Mouse (Mus musculus) adrenal gland, postnatal 36 days (tissue): ENCODE results near the gene Alppl2. TPM values are rescaled to one million over a fixed set of nuclear protein-coding genes. Genes with fewer than 3 reads are reported as not detected.

Source experiments
- DNase-seq, 2 experiments: peaks; one replicate each; pipeline ENCODE4 v3.0.0; 2021; ENCODE audit warnings: mixed read lengths in 1 of 2
- long read RNA-seq, 2 experiments: library from polyadenylated mRNA; stranded (forward); transcript quantifications; one replicate each; pipeline ENCODE4 v2.0.0; 2021; ENCODE audit warnings: borderline sequencing depth in 2 of 2
- total RNA-seq, 2 experiments: library from RNA; stranded (reverse); gene quantifications; 2 replicates each; pipeline ENCODE4 v1.2.3; 2021

The Alppl2 gene
- total RNA-seq, result not detected
- long read RNA-seq, experiment 1, result 0 reads
- long read RNA-seq, experiment 2, result 0 reads

DNA sequence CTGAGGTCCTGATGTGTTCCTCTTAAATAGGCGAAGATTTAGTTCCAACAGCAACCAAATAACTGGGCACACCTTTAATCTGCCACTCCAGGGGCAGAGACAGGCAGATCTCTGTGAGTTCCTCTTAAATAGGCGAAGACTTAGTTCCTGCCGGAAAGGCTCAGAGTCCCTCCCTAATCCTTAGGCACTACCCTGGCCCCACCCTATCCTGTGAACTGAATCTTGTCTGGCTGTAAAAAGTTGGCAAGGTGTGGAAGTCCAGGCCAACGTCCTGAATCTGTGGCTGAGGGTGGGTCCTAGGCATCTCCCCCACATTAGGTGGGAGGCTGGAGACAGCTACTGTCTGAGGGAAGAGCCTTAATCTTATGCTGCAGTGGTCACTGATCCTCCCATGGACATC lies at the start of gene Alppl2:
Alppl2 (minus strand) TSS at position 101 of the 400 bp plus-strand sequence.
- DNase-seq, result no peak

GRCm38 (mm10) chr1:87131803-87132202 lies 42.1 kb upstream of the Alppl2 start:
- DNase-seq, result no peak

DNA sequence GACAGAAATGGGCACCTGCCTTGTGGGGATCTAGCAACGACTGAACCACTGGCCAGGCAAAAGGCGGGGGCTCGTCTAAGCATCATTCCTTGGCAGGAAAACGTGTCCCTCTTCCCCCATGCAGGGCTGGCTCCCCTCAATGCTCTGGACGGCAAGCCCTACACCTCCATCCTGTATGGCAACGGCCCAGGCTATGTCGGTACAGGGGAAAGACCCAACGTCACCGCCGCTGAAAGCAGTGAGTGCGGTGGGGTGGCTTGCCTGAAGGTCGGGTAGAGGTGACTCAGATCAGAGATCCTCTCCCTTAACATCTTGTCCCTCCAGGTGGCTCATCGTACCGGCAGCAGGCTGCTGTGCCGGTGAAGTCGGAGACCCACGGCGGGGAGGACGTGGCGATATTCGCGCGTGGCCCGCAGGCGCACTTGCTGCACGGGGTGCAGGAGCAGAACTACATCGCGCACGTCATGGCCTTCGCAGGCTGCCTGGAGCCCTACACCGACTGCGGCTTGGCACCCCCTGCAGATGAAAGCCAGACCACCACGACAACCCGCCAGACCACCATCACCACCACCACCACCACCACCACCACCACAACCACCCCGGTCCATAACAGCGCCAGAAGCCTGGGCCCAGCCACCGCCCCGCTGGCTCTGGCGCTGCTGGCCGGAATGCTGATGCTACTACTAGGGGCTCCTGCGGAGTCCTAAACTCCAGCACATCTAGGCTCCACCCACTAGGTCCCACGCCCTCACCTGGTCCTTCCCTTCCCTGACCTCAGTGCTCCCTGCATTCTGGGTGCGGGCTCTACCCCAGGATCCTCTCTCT lies 37.7 kb upstream of the Alppl2 start:
- peak in 1 of 2 experiments; percentile 31 for DNase-seq

- DNase-seq, result no peak
These were observed 34.9 kb upstream of the Alppl2 start, which contains the start of gene Akp3 for GRCm38 (mm10) chr1:87124673-87125072. Akp3 (plus strand) TSS chr1:87124973.

DNA sequence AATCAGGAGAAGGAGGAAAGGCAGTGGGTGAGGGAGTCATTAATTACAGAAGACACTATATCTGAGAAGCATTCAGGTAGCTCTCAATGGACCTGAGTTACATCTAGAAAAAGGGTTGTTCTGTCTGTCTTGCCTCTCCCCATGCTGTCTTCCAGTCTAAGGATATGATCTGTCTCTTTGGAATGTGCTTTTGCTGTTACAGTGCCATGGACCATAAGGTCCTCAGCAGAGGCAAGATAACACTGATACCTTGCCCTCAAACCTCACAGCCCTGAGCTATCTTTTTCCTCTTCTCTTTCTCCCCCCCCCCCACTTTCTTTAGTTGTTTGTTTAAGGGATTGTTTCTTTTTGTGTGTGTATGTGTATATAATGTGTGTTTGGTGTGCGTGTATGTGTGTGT lies 25.1 kb upstream of the Alppl2 start:
- DNase-seq, result no peak

DNA sequence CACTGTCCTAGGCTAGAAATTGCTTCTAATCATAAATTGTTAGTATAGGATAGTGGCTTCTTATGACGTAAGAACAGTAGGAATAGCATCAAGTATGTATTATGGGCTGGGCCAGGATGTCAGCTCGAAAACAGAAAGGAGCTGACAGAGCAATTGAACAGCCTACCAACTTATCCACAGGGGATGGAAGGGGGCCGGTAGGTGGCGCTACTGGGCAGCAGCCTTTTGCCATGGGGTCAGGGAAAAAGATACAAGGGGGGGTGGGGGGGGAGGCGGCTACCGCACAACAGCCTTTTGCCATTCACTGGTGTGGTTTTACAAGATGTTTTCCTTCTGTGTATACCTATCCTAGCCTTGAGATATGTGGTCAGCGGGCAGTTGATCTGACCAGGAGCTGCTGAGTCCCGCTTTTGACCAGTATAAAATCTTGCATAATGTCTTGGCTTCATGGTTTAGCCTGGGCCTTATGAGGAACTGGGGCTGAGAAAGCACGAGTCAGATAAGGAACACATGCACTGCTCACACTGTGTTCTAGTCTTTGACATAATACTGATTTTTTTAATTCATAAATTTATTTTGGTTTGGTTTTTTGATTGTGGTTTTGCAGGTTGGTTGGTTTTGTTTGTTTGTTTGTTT lies 22.1 kb upstream of the Alppl2 start:
- DNase-seq, result peak; percentile 75 to 78

GRCm38 (mm10) chr1:87108564-87108963 lies 18.8 kb upstream of the Alppl2 start:
- DNase-seq, result no peak

DNA sequence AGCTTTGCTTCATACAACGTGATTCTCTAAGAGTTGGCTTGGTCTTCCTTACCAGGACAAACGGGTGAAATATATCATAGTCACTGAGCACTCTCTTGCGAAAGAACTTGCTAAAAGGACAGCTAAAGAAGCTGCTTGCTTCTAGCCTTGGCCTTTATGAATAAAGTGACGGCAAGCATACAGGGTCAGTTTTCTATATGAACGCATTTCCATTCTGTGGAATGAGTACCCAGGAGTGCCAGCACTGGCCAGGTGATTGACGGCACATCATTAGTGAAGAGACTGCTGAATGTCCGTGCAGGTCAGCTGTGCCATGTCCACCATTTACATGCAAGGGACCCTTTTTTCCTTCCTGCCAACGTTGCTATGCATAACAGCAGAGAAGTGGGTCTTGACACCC lies 16.8 kb upstream of the Alppl2 start:
- DNase-seq, result peak; percentile 6 to 9

DNA sequence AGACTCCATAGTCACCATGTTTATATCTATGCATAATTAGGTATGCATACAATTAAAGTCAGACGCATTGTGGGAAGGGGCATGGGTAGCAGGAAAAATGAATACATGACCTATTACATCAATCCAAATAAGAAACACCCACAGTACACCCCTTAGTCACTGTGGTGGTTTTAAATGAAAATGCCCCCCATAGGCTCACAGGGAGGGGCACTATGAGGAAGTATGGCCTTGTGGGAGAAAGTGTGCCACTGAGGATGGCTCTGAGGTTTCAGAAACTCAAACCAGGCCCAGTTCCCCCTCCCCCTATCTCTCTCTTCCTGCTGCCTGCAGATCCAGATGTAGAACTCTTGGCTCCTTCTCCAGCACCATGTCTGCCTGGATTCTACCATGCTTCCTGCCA lies 14.2 kb upstream of the Alppl2 start:
- DNase-seq, result no peak

DNA sequence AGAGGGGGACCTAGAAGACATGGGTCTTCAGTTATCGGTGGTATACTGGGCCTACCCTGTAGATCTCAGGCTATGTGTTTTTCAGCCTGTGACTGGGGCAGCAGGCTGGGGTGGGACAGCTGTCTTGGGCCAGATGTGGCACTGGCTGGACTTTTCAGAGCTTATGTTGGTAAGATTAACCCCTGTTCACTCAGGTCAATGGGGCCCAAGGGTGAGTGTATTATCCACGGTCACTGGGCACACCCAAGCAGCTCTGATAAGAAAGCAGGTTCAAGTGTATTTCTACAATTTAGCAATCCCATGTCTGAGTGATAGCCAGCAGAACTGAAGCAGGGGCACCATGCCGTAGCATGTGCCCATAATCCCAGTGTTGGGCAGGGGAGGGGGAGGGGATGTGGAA lies 12.4 kb upstream of the Alppl2 start:
- DNase-seq, result no peak

DNA sequence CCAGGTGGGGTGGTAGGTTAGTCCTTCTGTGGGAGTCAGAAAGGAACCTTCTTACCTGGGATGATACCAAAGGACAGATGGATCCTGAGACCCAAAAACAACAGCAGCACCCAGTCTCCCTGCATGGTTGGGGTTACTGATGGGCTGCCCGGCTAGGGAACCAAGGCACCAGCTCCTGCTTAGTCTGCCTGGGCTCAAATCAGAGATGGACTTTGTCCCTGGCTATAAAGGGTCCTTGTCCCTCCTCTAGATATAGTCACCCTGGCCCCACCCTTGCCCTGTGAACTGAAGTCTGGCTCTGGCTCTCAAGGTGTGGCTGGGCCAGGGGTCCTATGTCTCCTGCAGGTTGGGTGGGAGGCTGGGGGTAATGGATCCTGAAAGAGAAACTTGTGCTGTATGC lies 11.7 kb upstream of the Alppl2 start, which contains the start of gene Alpi:
Alpi (minus strand) TSS at position 196 of the 400 bp plus-strand sequence.
- DNase-seq, result no peak

DNA sequence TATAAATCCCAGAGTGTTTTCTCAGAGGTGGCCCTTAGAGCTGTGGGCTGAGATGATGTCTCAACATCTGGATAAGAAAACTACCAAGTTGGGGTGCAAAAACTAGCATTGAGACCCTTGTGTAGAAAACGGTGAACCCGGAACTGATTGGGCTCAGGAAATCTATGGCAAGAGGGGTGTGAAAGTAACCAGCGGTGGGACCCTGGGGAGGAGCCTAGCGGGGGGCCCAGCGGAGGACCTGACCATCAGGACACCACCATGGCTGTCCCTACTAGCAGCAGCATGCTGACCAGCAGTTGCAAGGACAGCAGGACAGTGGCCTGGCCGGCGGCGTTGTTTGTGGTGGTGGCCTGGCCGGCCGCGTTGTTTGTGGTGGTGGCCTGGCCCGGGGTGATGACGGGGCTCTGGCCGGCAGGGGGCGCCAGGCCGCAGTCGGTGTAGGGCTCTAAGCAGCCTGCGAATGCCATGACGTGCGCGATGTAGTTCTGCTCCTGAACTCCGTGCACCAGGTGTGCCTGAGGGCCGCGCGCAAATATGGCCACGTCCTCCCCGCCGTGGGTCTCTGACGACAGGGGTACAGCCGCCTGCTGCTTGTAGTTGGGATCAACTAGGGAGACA lies 8.7 kb upstream of the Alppl2 start:
- peak; percentile 84 to 89 for DNase-seq

- no peak for DNase-seq
These were observed 5.9 kb upstream of the Alppl2 start for GRCm38 (mm10) chr1:87095642-87096041.

DNA sequence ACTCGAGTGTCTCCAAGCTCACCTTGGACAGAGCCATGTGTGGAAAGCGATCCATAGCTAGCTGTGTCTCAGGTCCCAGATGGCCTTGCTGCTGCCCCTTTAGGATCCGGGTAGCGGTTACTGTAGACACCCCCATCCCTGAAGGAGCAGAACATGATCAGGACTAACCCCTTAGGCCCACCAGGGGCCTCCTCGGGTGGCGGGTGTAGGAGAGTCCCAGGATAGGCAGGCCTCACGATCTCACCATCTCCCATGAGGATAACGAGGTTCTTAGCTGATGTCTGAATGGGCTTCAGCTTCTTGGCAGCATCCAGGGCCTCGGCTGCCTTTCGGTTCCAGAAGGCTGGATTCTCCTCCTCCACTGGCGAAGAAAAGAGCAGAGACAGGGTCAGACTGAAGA lies 477 bp downstream of the Alppl2 start:
- DNase-seq, result no peak

GRCm38 (mm10) chr1:87086964-87087363 lies 2.8 kb downstream of the Alppl2 start:
- no peak for DNase-seq

DNA sequence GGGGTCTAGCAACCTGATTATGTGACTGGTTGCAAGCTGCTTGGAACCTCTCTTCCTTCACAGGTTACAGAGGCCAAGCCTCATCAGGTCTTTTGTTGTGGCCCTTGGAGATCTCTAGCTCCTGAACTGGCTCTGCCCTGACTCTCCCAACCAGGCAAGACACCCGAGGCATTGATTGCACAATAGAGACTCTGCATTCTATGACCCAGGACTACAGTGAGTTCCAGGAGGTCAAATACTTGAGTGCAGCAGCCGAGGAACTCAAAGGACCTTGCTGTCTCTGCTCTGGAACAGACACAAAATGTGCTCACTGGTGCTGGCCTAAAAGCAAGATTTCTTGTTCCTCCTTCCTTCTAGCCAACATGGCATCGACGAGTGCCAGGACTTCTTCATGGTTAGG lies 3.5 kb downstream of the Alppl2 start:
- DNase-seq, result no peak

GRCm38 (mm10) chr1:87073776-87074175 lies 16.0 kb downstream of the Alppl2 start:
- DNase-seq, result no peak

GRCm38 (mm10) chr1:87070720-87071119 lies 19.0 kb downstream of the Alppl2 start:
- DNase-seq, result peak; percentile 66 to 78

DNA sequence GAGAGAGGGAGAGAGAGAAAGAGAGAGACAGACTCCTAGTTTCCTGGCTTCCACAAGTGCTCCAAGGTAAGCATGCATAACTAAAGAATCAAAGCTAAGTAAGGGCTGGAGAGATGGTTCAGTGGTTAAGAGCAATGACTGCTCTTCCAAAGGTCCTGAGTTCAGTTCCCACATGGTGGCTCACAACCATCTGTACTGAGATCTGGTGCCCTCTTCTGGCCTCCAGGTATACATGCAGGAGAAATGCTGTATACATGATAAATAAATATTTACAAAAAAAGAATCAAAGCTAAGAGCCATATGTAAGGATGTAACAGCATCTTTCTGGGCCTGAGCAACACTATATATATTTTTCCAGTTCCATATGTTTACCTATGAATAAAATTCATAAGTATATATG lies 28.8 kb downstream of the Alppl2 start:
- no peak for DNase-seq

DNA sequence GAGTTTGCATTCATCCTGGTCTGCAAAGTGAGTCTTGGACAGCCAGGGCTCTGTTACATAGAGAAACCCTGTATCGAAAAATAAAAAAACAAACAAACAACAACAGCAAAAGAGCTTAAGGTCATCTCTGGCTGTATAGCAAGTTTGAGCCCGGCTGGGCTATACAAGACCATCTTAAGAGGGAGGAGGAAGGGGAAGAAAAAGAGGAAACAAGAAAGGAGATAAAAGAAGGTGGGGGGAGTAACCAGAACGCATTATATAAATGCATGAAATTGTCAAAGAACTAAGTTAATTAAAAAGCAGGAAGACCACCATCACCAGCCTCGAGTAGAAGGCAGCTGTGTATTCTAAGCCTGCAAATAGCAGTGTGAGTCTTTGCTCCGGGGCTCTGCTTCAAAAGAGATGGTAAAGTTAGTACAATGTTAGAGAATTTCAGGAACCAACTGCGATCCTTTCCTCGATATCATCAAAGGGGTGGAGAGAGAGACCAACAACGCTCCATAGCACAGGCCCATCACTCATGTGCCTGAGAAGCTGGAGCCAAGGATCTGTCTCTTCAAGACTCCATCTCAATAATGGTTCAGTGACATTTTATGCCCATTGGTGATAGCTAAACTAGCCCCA lies 30.6 kb downstream of the Alppl2 start:
- DNase-seq, result no peak

DNA sequence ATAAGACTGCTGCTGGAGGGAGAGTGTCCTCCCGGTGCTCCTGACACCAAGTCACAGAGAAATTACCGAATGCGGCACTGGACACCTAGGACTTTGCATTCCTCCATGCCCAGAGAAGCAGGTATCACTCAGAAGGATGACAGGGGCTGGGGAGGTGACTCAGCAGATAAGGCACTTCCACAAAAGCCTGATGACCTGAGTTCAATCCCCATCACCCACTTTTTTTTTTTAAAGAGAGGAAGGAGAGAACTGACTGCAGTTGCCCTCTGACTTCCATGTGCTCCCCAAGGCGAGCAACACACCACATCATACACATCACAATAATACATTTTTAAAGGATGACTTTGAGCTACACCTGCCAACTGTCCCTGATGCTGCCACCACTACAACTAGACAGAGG lies 32.7 kb downstream of the Alppl2 start:
- DNase-seq, result no peak

GRCm38 (mm10) chr1:87051369-87051768 lies 38.4 kb downstream of the Alppl2 start:
- peak; percentile 22 to 47 for DNase-seq

DNA sequence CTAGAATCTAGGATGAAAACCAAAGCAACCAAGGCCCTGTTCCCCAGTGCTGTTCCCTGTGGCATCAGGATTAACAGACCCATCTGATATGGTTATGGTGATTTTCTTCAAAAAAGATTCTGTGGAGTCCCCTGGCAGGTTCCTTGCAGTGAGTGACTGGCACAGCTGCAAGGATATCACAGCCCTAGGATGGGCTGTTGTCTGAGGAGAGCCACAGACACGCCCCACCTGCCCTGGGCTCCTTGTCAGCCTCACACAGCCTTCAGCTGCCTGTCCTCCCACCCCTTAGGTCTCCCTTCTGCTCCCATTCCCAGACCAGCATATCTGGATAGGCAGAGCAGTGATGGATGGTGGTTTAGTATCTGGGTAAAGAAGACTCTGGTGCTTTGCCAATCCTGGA lies 39.0 kb downstream of the Alppl2 start:
- no peak for DNase-seq
